Mouse (Mus musculus) right cerebral cortex, postnatal 36 days (tissue): ENCODE data around the gene Bpnt1.

Source experiments
- DNase-seq, 2 experiments: peaks; one replicate each; pipeline ENCODE4 v3.0.0; 2022; ENCODE audit warnings: low spot score in 2 of 2, mixed read lengths in 1 of 2

The Bpnt1 gene

GRCm38 (mm10) chr1:185404021-185404420, 72.1 kb downstream of the Bpnt1 start:
- no peak for DNase-seq

- no peak for DNase-seq
These were observed 74.0 kb downstream of the Bpnt1 start for GRCm38 (mm10) chr1:185405921-185406320.
